In genomic region chr1:88461096-88461495, GRCm38 (mm10) we compare ENCODE assay signal across 24 mouse cellular contexts. TPM values are rescaled to one million over a fixed set of nuclear protein-coding genes. Genes with fewer than 3 reads are reported as not detected.
DNase-seq lines count a peak whose midpoint lies in the region; ATAC-seq and TF ChIP-seq lines count a peak whose summit lies in the region.
"Had no signal": no experiment of that assay in that cellular context is flagged by ENCODE, and none has a peak within 500 bp of the region (broad histone marks: within the 10 kb centered on the region; RNA-seq: fewer than 3 reads in every experiment).

No protein-coding gene starts in this region.

- TF ChIP-seq CTCF in hindbrain, postnatal 0 days (IDR thresholded peaks at IDR 0.05; ENCODE audit: low read depth): no peak
- TF ChIP-seq CTCF in testis, adult 2 months (IDR thresholded peaks at IDR 0.05; ENCODE audit: control insufficient read depth, insufficient read depth, insufficient replicate concordance, low read depth, low read length): no peak
- no peak for TF ChIP-seq CTCF in brain, embryonic 14.5 days (IDR thresholded peaks at IDR 0.05; ENCODE audit: borderline replicate concordance, extremely low read depth, insufficient read depth, insufficient read length)

- H3K9ac ChIP-seq in hindbrain, postnatal 0 days (replicated peaks; ENCODE audit: low read length): no peak overlapping the region
- no peak overlapping the region for H3K9ac ChIP-seq in hindbrain, embryonic 11.5 days (ENCODE audit: low read depth, low read length)
- H3K9ac ChIP-seq: embryonic facial prominence, embryonic 13.5 days; forebrain, embryonic 12.5 days; heart, embryonic 15.5 days; hindbrain, embryonic 15.5 days had no signal

- DNase-seq in hindbrain, postnatal 0 days (ENCODE audit: low spot score): peak; percentile 29
- no peak for DNase-seq in hindbrain, embryonic 11.5 days (ENCODE audit: low spot score)
- DNase-seq in testis, postnatal 14 days (ENCODE audit: low spot score): no peak
- peak; percentile 67 for DNase-seq in brain, embryonic 14.5 days (ENCODE audit: low read depth)
- DNase-seq in layer of hippocampus, adult 9-11 months: no peak
- DNase-seq in gastrocnemius, postnatal 10 days: no peak
- DNase-seq: adrenal gland, postnatal 10 days; cerebellum, adult 18-20 months; cerebellum, adult 9-11 months; cerebellum, postnatal 36 days; gastrocnemius, postnatal 14 days; heart, adult 2 months; heart, postnatal 14 days had no signal

- H3K27me3 ChIP-seq in hindbrain, postnatal 0 days (ENCODE audit: insufficient read depth, low read length): no peaks in the 10 kb centered on the region
- H3K27me3 ChIP-seq in hindbrain, embryonic 11.5 days (ENCODE audit: control insufficient read depth, insufficient read depth, low read length): no peaks in the 10 kb centered on the region
- H3K27me3 ChIP-seq in testis, adult 2 months (ENCODE audit: control insufficient read depth, insufficient read depth, low read length): no peaks in the 10 kb centered on the region
- H3K27me3 ChIP-seq: embryonic facial prominence, embryonic 13.5 days; forebrain, embryonic 12.5 days; heart, embryonic 15.5 days; hindbrain, embryonic 15.5 days had no signal

- no peaks in the 10 kb centered on the region for H3K9me3 ChIP-seq in hindbrain, postnatal 0 days (ENCODE audit: low read length)
- no peaks in the 10 kb centered on the region for H3K9me3 ChIP-seq in hindbrain, embryonic 11.5 days (ENCODE audit: control insufficient read depth, low read length)
- H3K9me3 ChIP-seq: embryonic facial prominence, embryonic 13.5 days; forebrain, embryonic 12.5 days; G1E; heart, embryonic 15.5 days; hindbrain, embryonic 15.5 days had no signal

- no peak for ATAC-seq in hindbrain, postnatal 0 days
- ATAC-seq in hindbrain, embryonic 11.5 days (ENCODE audit: low FRiP score): no peak

- no peak overlapping the region for H3K4me2 ChIP-seq in hindbrain, postnatal 0 days (ENCODE audit: low read depth, low read length)
- H3K4me2 ChIP-seq in hindbrain, embryonic 11.5 days (replicated peaks; ENCODE audit: low read depth, low read length): no peak overlapping the region
- H3K4me2 ChIP-seq: embryonic facial prominence, embryonic 13.5 days; forebrain, embryonic 12.5 days; heart, embryonic 11.5 days; heart, embryonic 15.5 days; hindbrain, embryonic 15.5 days had no signal

- no peak overlapping the region for H3K27ac ChIP-seq in hindbrain, postnatal 0 days
- no peak overlapping the region for H3K27ac ChIP-seq in hindbrain, embryonic 11.5 days (ENCODE audit: low read depth, low read length)
- no peak overlapping the region for H3K27ac ChIP-seq in testis, adult 2 months (ENCODE audit: control insufficient read depth, insufficient read depth, low read depth, low read length)
- H3K27ac ChIP-seq: embryonic facial prominence, embryonic 13.5 days; forebrain, embryonic 12.5 days; heart, adult 2 months; heart, embryonic 15.5 days; hindbrain, embryonic 15.5 days had no signal

- H3K4me1 ChIP-seq in hindbrain, postnatal 0 days (ENCODE audit: insufficient read depth, low read length): peaks cover 3% of the 10 kb centered on the region; the same call in 1 of the 2 replicates
- no peaks in the 10 kb centered on the region for H3K4me1 ChIP-seq in hindbrain, embryonic 11.5 days (replicated peaks; ENCODE audit: control insufficient read depth, insufficient read depth, low read length)
- peaks cover 6% of the 10 kb centered on the region for H3K4me1 ChIP-seq in testis, adult 2 months (ENCODE audit: control insufficient read depth, insufficient read depth, low read length)
- H3K4me1 ChIP-seq: hindbrain, embryonic 15.5 days had no signal

- WGBS in hindbrain, postnatal 0 days: 32% methylated on average over 1 of the region's 1 CpGs
- 44% methylated on average over 1 of the region's 1 CpGs for WGBS in hindbrain, embryonic 11.5 days

- no peak overlapping the region for H3K4me3 ChIP-seq in hindbrain, postnatal 0 days (ENCODE audit: low read length)
- no peak overlapping the region for H3K4me3 ChIP-seq in hindbrain, embryonic 11.5 days (ENCODE audit: low read depth, low read length)
- H3K4me3 ChIP-seq in testis, adult 2 months (ENCODE audit: control insufficient read depth, low read depth, low read length): peak overlapping the region; percentile 28; the same call in 1 of the 2 replicates
- H3K4me3 ChIP-seq: embryonic facial prominence, embryonic 13.5 days; forebrain, embryonic 12.5 days; heart, adult 2 months; heart, embryonic 15.5 days; hindbrain, embryonic 15.5 days had no signal

- H3K36me3 ChIP-seq in hindbrain, postnatal 0 days (ENCODE audit: insufficient read depth, low read length): no peaks in the 10 kb centered on the region
- H3K36me3 ChIP-seq in hindbrain, embryonic 11.5 days (ENCODE audit: control insufficient read depth, insufficient read depth, low read length): no peaks in the 10 kb centered on the region
- H3K36me3 ChIP-seq in testis, adult 2 months (ENCODE audit: control insufficient read depth, insufficient read depth, low read length): no peaks in the 10 kb centered on the region
- H3K36me3 ChIP-seq: embryonic facial prominence, embryonic 13.5 days; forebrain, embryonic 12.5 days; G1E; heart, embryonic 15.5 days; hindbrain, embryonic 15.5 days had no signal

- no peak for TF ChIP-seq POLR2A in testis, adult 2 months (IDR thresholded peaks at IDR 0.05; ENCODE audit: control insufficient read depth, low read depth, low read length)
- no peak for TF ChIP-seq POLR2A in brain, embryonic 14.5 days (IDR thresholded peaks at IDR 0.05; ENCODE audit: borderline replicate concordance, extremely low read depth, insufficient read depth, insufficient read length, poor library complexity, severe bottlenecking)

RNA-seq across cellular contexts. Expression of gene Glrp1, which starts 48.8 kb away (rescaled TPM):
- not detected in 2 replicates for total RNA-seq in hindbrain, postnatal 0 days (2014; rRNA removed)
- not detected in 2 replicates for polyA plus RNA-seq in hindbrain, postnatal 0 days (2015; fragmentation: Nextera tagmentation; extraction: Ambion mirVana)
- not detected in 2 replicates for polyA plus RNA-seq in hindbrain, embryonic 11.5 days (2014; fragmentation: Nextera tagmentation; extraction: Ambion mirVana)
- 1.6 and 1.7 TPM in 2 replicates for polyA plus RNA-seq in testis, adult 2 months (2012; rRNA removed)
- polyA plus RNA-seq in brain, embryonic 14.5 days (2012; rRNA removed): 0.04 TPM in 1 of 2 replicates, not detected in the other
- not detected for total RNA-seq in gastrocnemius, postnatal 10 days (2021)
- total RNA-seq: adrenal gland, postnatal 10 days; adrenal gland, postnatal 4 days; gastrocnemius, postnatal 14 days; heart, postnatal 14 days had no signal
- polyA plus RNA-seq: embryonic facial prominence, embryonic 13.5 days; forebrain, embryonic 12.5 days; G1E; hindbrain, embryonic 15.5 days; intestine, embryonic 14.5 days had no signal

RNA-seq across cellular contexts. Expression of gene Spp2, which starts 54.3 kb away (rescaled TPM):
- total RNA-seq in hindbrain, postnatal 0 days (2014; rRNA removed): not detected in 2 replicates
- polyA plus RNA-seq in hindbrain, postnatal 0 days (2015; fragmentation: Nextera tagmentation; extraction: Ambion mirVana): 0.26 and 0.48 TPM in 2 replicates
- 0.17 TPM in 1 of 2 replicates, not detected in the other for polyA plus RNA-seq in hindbrain, embryonic 11.5 days (2014; fragmentation: Nextera tagmentation; extraction: Ambion mirVana)
- polyA plus RNA-seq in testis, adult 2 months (2012; rRNA removed): not detected in 2 replicates
- polyA plus RNA-seq in brain, embryonic 14.5 days (2012; rRNA removed): 0.42 and 0.54 TPM in 2 replicates
- under 1 TPM in 1 of 2 experiments, not detected in 1; 0.52 TPM for total RNA-seq in gastrocnemius, postnatal 10 days (2021)
- total RNA-seq: G1E; gastrocnemius, postnatal 14 days; heart, adult 2 months; heart, postnatal 14 days; hematopoietic stem cell, adult 5-6 weeks had no signal
- polyA plus RNA-seq: embryonic facial prominence, embryonic 13.5 days; forebrain, embryonic 12.5 days; G1E; gonadal fat pad, adult 2 months; heart, adult 2 months had no signal

Comparison
In these comparisons a context has a peak if more than half of its experiments do, and no peak if none do; other contexts are left out.
1. DNase-seq: peak in hindbrain, postnatal 0 days (single experiment) and brain, embryonic 14.5 days (single experiment); none in hindbrain, embryonic 11.5 days (single experiment), testis, postnatal 14 days (single experiment), layer of hippocampus, adult 9-11 months (single experiment) and gastrocnemius, postnatal 10 days (single experiment).